Mouse (Mus musculus) erythroblast, adult 5-6 weeks (primary cell): ENCODE results near the gene Hist1h3i. TPM values are rescaled to one million over a fixed set of nuclear protein-coding genes. Genes with fewer than 3 reads are reported as not detected.

Experiments
- ATAC-seq: replicated peaks from 2 replicates; pipeline ENCODE4 v1.8.0; 2016; ENCODE audit warnings: moderate number of reproducible peaks, mild to moderate bottlenecking, moderate TSS enrichment, inconsistent platforms; ENCODE audit not compliant: poor library complexity, low FRiP score, severe bottlenecking
- total RNA-seq, 2 experiments: library from RNA; stranded (forward) in 1 of 2; stranded (reverse) in 1 of 2; fragments of 150-400 nt in 1 of 2; fragments of 200-764, 138-1000 nt in 1 of 2; gene quantifications; 2 replicates each; pipeline versions ENCODE4 v1.2.3 to v1.2.4; 2015 to 2017; ENCODE audit warnings: low replicate concordance in 2 of 2

Hist1h3i gene
- total RNA-seq (2015; ENCODE audit: low replicate concordance), result 143 and 204 TPM in 2 replicates
- 142 and 186 TPM in 2 replicates for total RNA-seq (2017; ENCODE audit: low replicate concordance)

GRCm38 (mm10) chr13:21783255-21783617 is at the start of gene Hist1h3i:
Gene Hist1h3i (minus strand): TSS chr13:21783370.
- ATAC-seq, result peak; percentile 27

GRCm38 (mm10) chr13:21831418-21832394 is 48.5 kb upstream of the Hist1h3i start, which contains the start of gene Hist1h4n:
Gene Hist1h4n (minus strand): TSS chr13:21832196.
- ATAC-seq, result peak; percentile 62

- no peak for ATAC-seq
These were observed 47.2 kb upstream of the Hist1h3i start for GRCm38 (mm10) chr13:21830344-21830743.

- ATAC-seq, result no peak
These were observed 45.3 kb upstream of the Hist1h3i start for GRCm38 (mm10) chr13:21828511-21828910.

- peak; percentile 78 for ATAC-seq
These were observed 37.1 kb upstream of the Hist1h3i start for GRCm38 (mm10) chr13:21820082-21820890.

GRCm38 (mm10) chr13:21812092-21812491 is 28.9 kb upstream of the Hist1h3i start:
- ATAC-seq, result peak; percentile 60

- ATAC-seq, result peak; percentile 66
These were observed 28.4 kb upstream of the Hist1h3i start, which contains the start of gene Hist1h4m for GRCm38 (mm10) chr13:21811539-21811938. Gene Hist1h4m (plus strand): TSS chr13:21811746.

GRCm38 (mm10) chr13:21811074-21811473 is 27.9 kb upstream of the Hist1h3i start:
- peak; percentile 49 for ATAC-seq

- ATAC-seq, result peak; percentile 88
These were observed 26.9 kb upstream of the Hist1h3i start, which contains the start of the genes Hist1h2bq and Hist1h2ao for GRCm38 (mm10) chr13:21810073-21810472. Gene Hist1h2bq (minus strand): TSS chr13:21810197. Gene Hist1h2ao (plus strand): TSS chr13:21810465.

- ATAC-seq, result peak; percentile 87
These were observed 19.9 kb upstream of the Hist1h3i start for GRCm38 (mm10) chr13:21803058-21803457.

GRCm38 (mm10) chr13:21797163-21797562 is 14.0 kb upstream of the Hist1h3i start:
- peak; percentile 84 for ATAC-seq

- ATAC-seq, result no peak
These were observed 12.4 kb upstream of the Hist1h3i start for GRCm38 (mm10) chr13:21795584-21795983.

- no peak for ATAC-seq
These were observed 7.6 kb upstream of the Hist1h3i start for GRCm38 (mm10) chr13:21790601-21791283.

- ATAC-seq, result no peak
These were observed 6.8 kb upstream of the Hist1h3i start for GRCm38 (mm10) chr13:21789925-21790324.

GRCm38 (mm10) chr13:21787760-21788593 is 4.8 kb upstream of the Hist1h3i start:
- ATAC-seq, result no peak

- peak; percentile 78 for ATAC-seq
These were observed 3.9 kb upstream of the Hist1h3i start, which contains the start of the genes Hist1h2an and Hist1h2bp for GRCm38 (mm10) chr13:21786899-21787629. Gene Hist1h2an (minus strand): TSS chr13:21787218. Gene Hist1h2bp (plus strand): TSS chr13:21787461.

- ATAC-seq, result peak; percentile 13
These were observed 3.2 kb upstream of the Hist1h3i start for GRCm38 (mm10) chr13:21786189-21786898.
